Mouse (Mus musculus) heart, embryonic 11.5 days (tissue): ENCODE results near the gene Mlph. TPM values are rescaled to one million over a fixed set of nuclear protein-coding genes. Genes with fewer than 3 reads are reported as not detected.

ENCODE experiments used
- polyA plus RNA-seq: library from polyadenylated mRNA; unstranded; fragments of >200 nt; fragmentation: Nextera tagmentation; extraction: Ambion mirVana; gene quantifications from 2 replicates; pipeline ENCODE4 v1.2.1, GENCODE M21; 2014

Mlph gene
- polyA plus RNA-seq, 1 experiment from 2014 or later = 0.16 TPM

Other genes with a start within 250 kb of the Mlph start
- 5.3 and 6.8 TPM in 2 replicates for gene Col6a3, start 71.1 kb upstream of the Mlph start, polyA plus RNA-seq
- not detected in 2 replicates for gene Prlh, start 38.0 kb downstream of the Mlph start, polyA plus RNA-seq
- 0.63 TPM in 1 of 2 replicates, not detected in the other for gene Rab17, start 54.6 kb downstream of the Mlph start, polyA plus RNA-seq
- gene Lrrfip1, start 83.7 kb downstream of the Mlph start, polyA plus RNA-seq = 115 and 138 TPM in 2 replicates
- 1.9 and 2.4 TPM in 2 replicates for gene Rbm44, start 230.0 kb downstream of the Mlph start, polyA plus RNA-seq